Mouse (Mus musculus) limb, embryonic 11.5 days (tissue): Measurements from ENCODE around the gene Kirrel2. TPM values are rescaled to one million over a fixed set of nuclear protein-coding genes. Genes with fewer than 3 reads are reported as not detected.

Experiments
- ATAC-seq: fragments of 200-750 bp; cut with Nextera tagmentation; 2 replicates; pipeline ENCODE4 v1.8.0; 2017; ENCODE audit warnings: low read depth; ENCODE audit not compliant: insufficient number of reproducible peaks, low FRiP score, low TSS enrichment
- DNase-seq: peaks from one replicate; pipeline ENCODE4 v3.0.0-alpha.2; 2015; ENCODE audit warnings: low spot score
- H3K27ac ChIP-seq: fragments of 300-500 bp; sonication (generic); replicated peaks from 2 replicates; pipeline ENCODE4 v1.5.1; 2014; ENCODE audit warnings: low read depth, mild to moderate bottlenecking, low read length
- H3K27me3 ChIP-seq: fragments of 300-500 bp; sonication (generic); 2 replicates; pipeline ENCODE4 v1.6.1; 2014; ENCODE audit warnings: mild to moderate bottlenecking, low read length, mixed read lengths; ENCODE audit not compliant: control insufficient read depth, insufficient read depth
- H3K36me3 ChIP-seq: fragments of 300-500 bp; sonication (generic); 2 replicates; pipeline ENCODE4 v1.6.1; 2014; ENCODE audit warnings: mild to moderate bottlenecking, low read length, moderate library complexity, mixed read lengths; ENCODE audit not compliant: control insufficient read depth, insufficient read depth
- H3K4me1 ChIP-seq: fragments of 300-500 bp; sonication (generic); 2 replicates; pipeline ENCODE4 v1.6.1; 2014; ENCODE audit warnings: low read length, mixed read lengths; ENCODE audit not compliant: control insufficient read depth, insufficient read depth
- H3K4me2 ChIP-seq: fragments of 300-500 bp; sonication (generic); 2 replicates; pipeline ENCODE4 v1.6.1; 2014; ENCODE audit warnings: low read depth, mild to moderate bottlenecking, moderate library complexity; ENCODE audit not compliant: severe bottlenecking
- H3K4me3 ChIP-seq: fragments of 300-500 bp; sonication (generic); 2 replicates; pipeline ENCODE4 v1.5.1; 2014; ENCODE audit warnings: low read depth, low read length
- H3K9ac ChIP-seq: fragments of 300-500 bp; sonication (generic); 2 replicates; pipeline ENCODE4 v1.6.1; 2014; ENCODE audit warnings: mild to moderate bottlenecking, low read length
- H3K9me3 ChIP-seq: fragments of 300-500 bp; sonication (generic); 2 replicates; pipeline ENCODE4 v1.6.1; 2016; ENCODE audit warnings: low read length; ENCODE audit not compliant: control insufficient read depth
- WGBS: fragments of 180-500 bp; shearing (Covaris S2); extraction: QIAGEN DNeasy Blood & Tissue Kit; methylation state at CpG from one replicate; pipeline ENCODE4 v1.1.7; 2014; 5-methylcytosine and 5-hydroxymethylcytosine counted together
- polyA plus RNA-seq: library from polyadenylated mRNA; unstranded; fragments of >200 nt; fragmentation: Nextera tagmentation; extraction: Ambion mirVana; gene quantifications from 2 replicates; pipeline ENCODE4 v1.2.1, GENCODE M21; 2014

Gene Kirrel2
- polyA plus RNA-seq, 1 experiment from 2014 or later: not detected

DNA sequence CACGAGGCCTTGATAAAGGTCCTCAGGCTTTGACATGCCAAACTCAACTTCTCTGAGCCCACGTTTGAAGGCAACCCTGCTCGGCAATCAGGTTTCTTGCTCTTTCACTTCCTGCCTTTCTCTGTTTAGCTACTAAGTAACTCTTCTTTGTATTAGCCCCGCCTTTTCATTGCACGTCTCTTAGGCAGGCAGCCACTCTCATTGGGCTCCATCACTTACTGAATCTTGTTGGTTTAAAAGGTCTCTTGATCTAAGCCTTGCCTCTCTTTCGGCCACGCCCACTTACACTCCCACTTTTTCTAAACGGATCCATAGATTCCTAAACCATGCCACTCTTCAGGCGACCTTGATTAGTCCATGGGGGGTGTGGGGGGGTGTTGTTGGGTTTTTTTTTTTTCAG lies 13.8 kb downstream of the Kirrel2 start:
- Histone ChIP-seq H3K27ac (no peak overlapping the region), H3K4me2 (peak overlapping the region; percentile 77; the same call in 1 of the 2 replicates), H3K4me3 (no peak overlapping the region), H3K9me3 (no peaks in the 10 kb centered on the region), H3K9ac (no peak overlapping the region), H3K36me3 (no peaks in the 10 kb centered on the region), H3K4me1 (peaks cover 8% of the 10 kb centered on the region; the same call in 1 of the 2 replicates), H3K27me3 (peaks cover 24% of the 10 kb centered on the region)
- DNase-seq (no peak), ATAC-seq (no peak)
- WGBS: 18% methylated on average over 9 of the region's 9 CpGs

DNA sequence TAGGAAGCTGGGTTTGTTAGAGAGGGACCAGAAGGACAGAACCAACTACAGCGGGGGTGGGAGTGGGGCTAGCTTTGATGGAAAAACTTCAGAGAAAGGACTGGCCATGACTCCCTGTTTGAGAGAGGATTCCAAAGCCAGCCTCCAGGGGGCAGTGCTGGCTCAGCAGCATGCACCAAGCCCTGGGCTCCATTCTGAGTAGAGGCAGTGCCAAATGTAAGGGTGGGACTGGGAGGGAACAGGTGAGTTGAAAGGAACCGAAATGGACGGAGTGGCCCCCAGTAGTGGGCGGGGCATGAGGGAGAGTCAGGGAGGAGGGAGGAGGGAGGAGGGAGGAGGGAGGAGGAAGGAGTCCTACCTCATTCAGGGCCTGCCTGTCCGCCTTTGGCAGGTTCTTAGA lies 16.8 kb downstream of the Kirrel2 start:
- no peak overlapping the region for H3K9ac ChIP-seq
- H3K9me3 ChIP-seq: no peaks in the 10 kb centered on the region
- ATAC-seq: no peak
- DNase-seq: peak; percentile 66
- H3K36me3 ChIP-seq: no peaks in the 10 kb centered on the region
- H3K4me2 ChIP-seq: no peak overlapping the region
- no peak overlapping the region for H3K4me3 ChIP-seq
- WGBS: 29% methylated on average over 3 of the region's 5 CpGs
- H3K27ac ChIP-seq: no peak overlapping the region
- peaks cover 8% of the 10 kb centered on the region; the same call in 1 of the 2 replicates for H3K4me1 ChIP-seq
- H3K27me3 ChIP-seq: peaks cover 30% of the 10 kb centered on the region

DNA sequence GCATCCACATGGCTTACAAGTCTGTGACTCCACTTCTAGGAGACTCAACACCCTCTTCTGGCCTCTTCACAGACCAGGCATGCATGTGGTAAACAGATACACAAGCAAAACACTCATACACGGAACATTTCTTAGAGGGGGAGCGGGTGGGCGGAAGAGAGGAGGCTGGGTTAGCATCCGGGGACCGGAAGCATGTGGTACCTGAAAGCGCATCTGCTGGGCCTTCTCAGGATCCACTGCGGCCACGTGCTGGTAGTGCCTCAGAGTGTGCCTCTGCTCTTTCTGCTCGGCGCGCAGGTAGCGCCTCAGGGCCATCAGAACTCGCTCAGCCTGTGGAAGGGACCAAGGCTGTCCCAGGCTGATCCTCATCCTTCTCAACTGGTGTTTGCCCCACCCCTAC lies 17.8 kb downstream of the Kirrel2 start:
- 72% methylated on average over 13 of the region's 13 CpGs for WGBS
- Histone ChIP-seq H3K4me2 (no peak overlapping the region), H3K9ac (no peak overlapping the region), H3K27ac (no peak overlapping the region), H3K9me3 (no peaks in the 10 kb centered on the region), H3K4me3 (no peak overlapping the region), H3K27me3 (peaks cover 32% of the 10 kb centered on the region), H3K36me3 (no peaks in the 10 kb centered on the region; the same call in 1 of the 2 replicates), H3K4me1 (peaks cover 7% of the 10 kb centered on the region; the same call in 1 of the 2 replicates)
- DNase-seq (no peak), ATAC-seq (no peak)

DNA sequence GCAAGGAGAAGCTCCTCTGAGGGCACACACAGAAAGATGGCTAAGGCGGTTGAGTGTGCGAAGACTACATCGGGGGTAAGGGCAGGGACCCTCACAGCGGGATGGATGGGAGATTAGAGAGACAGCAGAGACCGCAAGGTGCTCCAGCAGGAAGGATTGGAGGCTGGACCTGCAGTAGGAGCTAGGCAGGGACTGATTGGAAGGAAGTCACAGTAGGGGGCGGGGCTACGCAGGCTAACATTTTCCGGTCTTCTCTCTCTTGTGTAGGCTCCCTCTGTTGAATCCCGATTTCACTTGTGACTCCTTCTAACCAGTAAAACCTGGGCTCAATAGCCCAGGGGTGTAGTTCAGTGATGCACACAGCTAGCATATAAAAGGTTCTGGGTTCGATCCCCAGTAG lies 20.6 kb downstream of the Kirrel2 start:
- Histone ChIP-seq H3K4me2 (no peak overlapping the region), H3K4me3 (no peak overlapping the region), H3K4me1 (no peaks in the 10 kb centered on the region), H3K9ac (no peak overlapping the region), H3K27ac (no peak overlapping the region), H3K27me3 (peaks cover 19% of the 10 kb centered on the region), H3K36me3 (no peaks in the 10 kb centered on the region; the same call in 1 of the 2 replicates), H3K9me3 (no peaks in the 10 kb centered on the region)
- DNase-seq (no peak), ATAC-seq (no peak)
- WGBS: 16% methylated on average over 10 of the region's 10 CpGs

DNA sequence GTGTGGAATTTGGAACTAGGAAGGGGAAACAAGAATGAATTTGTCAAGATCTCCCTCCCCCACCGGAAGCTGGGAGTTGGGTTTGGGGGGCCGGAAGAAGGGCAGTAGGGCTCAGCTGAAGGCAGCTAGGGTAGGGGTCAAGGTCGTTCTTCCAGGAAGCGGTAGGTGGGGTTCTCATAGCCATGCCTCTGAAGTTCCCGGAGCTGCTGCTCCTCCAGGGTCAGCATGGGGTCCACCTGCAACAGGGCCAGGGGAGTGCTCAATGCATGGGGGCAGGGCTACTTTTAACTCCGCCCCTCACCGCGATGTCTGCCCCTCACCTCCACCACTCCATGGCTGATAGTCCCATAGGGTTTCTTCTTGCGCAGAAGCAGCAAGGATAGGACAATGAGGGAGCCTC lies 22.3 kb downstream of the Kirrel2 start:
- Histone ChIP-seq H3K36me3 (no peaks in the 10 kb centered on the region; the same call in 1 of the 2 replicates), H3K4me1 (no peaks in the 10 kb centered on the region), H3K9ac (no peak overlapping the region), H3K4me2 (no peak overlapping the region), H3K4me3 (no peak overlapping the region), H3K27ac (no peak overlapping the region), H3K27me3 (peaks cover 19% of the 10 kb centered on the region), H3K9me3 (no peaks in the 10 kb centered on the region)
- ATAC-seq (no peak), DNase-seq (no peak)
- WGBS: 38% methylated on average over 9 of the region's 9 CpGs

- ATAC-seq: no peak
- H3K4me1 ChIP-seq: no peaks in the 10 kb centered on the region
- H3K36me3 ChIP-seq: no peaks in the 10 kb centered on the region; the same call in 1 of the 2 replicates
- no peak overlapping the region for H3K9ac ChIP-seq
- H3K9me3 ChIP-seq: no peaks in the 10 kb centered on the region
- H3K4me3 ChIP-seq: no peak overlapping the region
- DNase-seq: no peak
- 63% methylated on average over 10 of the region's 10 CpGs for WGBS
- peaks cover 16% of the 10 kb centered on the region for H3K27me3 ChIP-seq
- no peak overlapping the region for H3K27ac ChIP-seq
- no peak overlapping the region for H3K4me2 ChIP-seq
These were observed 22.8 kb downstream of the Kirrel2 start for GRCm38 (mm10) chr7:30434701-30435100.

GRCm38 (mm10) chr7:30434238-30434637 lies 23.3 kb downstream of the Kirrel2 start:
- no peak overlapping the region for H3K4me3 ChIP-seq
- no peak overlapping the region for H3K27ac ChIP-seq
- ATAC-seq: no peak
- H3K36me3 ChIP-seq: no peaks in the 10 kb centered on the region; the same call in 1 of the 2 replicates
- no peaks in the 10 kb centered on the region for H3K4me1 ChIP-seq
- peaks cover 13% of the 10 kb centered on the region for H3K27me3 ChIP-seq
- no peaks in the 10 kb centered on the region for H3K9me3 ChIP-seq
- H3K4me2 ChIP-seq: no peak overlapping the region
- 3% methylated on average over 10 of the region's 10 CpGs for WGBS
- H3K9ac ChIP-seq: no peak overlapping the region
- DNase-seq: peak; percentile 80

GRCm38 (mm10) chr7:30431793-30432192 lies 25.7 kb downstream of the Kirrel2 start:
- ATAC-seq: no peak
- H3K9me3 ChIP-seq: no peaks in the 10 kb centered on the region
- H3K4me1 ChIP-seq: no peaks in the 10 kb centered on the region
- no peak overlapping the region for H3K4me2 ChIP-seq
- no peak overlapping the region for H3K9ac ChIP-seq
- no peak overlapping the region for H3K27ac ChIP-seq
- H3K4me3 ChIP-seq: no peak overlapping the region
- H3K27me3 ChIP-seq: peaks cover 8% of the 10 kb centered on the region
- H3K36me3 ChIP-seq: no peaks in the 10 kb centered on the region; the same call in 1 of the 2 replicates
- WGBS: 15% methylated on average over 3 of the region's 3 CpGs
- peak; percentile 50 for DNase-seq

GRCm38 (mm10) chr7:30430191-30430590 lies 27.3 kb downstream of the Kirrel2 start:
- no peaks in the 10 kb centered on the region for H3K4me1 ChIP-seq
- H3K27ac ChIP-seq: no peak overlapping the region
- DNase-seq (no peak), ATAC-seq (no peak)
- no peak overlapping the region for H3K4me2 ChIP-seq
- peaks cover 1% of the 10 kb centered on the region; the same call in 1 of the 2 replicates for H3K27me3 ChIP-seq
- 50% methylated on average over 2 of the region's 2 CpGs for WGBS
- H3K36me3 ChIP-seq: no peaks in the 10 kb centered on the region; the same call in 1 of the 2 replicates
- no peak overlapping the region for H3K4me3 ChIP-seq
- no peaks in the 10 kb centered on the region for H3K9me3 ChIP-seq
- no peak overlapping the region for H3K9ac ChIP-seq
